Mouse (Mus musculus): ENCODE data around the gene Ring1. TPM values are rescaled to one million over a fixed set of nuclear protein-coding genes. Genes with fewer than 3 reads are reported as not detected.
A peak's percentile ranks its signal among the peaks of the same experiment; 100 is the strongest.

Gene Ring1
- total RNA-seq, 2 experiments from 2014 or later: 11.6 to 12.8 TPM

DNA sequence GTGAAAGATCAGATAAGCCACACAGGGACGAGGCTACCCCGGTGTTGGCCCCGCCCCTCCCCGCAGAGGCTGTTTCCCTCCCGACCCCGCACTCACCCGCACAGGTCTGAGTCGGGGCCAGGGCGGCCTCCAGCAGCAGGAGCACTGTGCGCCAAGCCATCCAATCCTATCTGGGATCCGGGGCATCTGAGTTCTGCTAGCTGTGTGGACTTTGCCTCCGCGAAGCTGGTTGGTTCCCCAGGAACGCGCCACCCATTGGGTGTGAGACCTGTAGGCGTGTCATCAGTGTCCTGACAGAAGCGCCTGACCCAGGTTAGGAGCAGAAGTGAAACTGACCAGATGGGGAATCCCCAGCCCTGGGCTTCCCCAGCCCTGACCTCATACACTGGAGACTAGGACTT, 45.8 kb downstream of the Ring1 start:
- peak overlapping the region; percentile 90 for H3K27ac ChIP-seq
- intact Hi-C loops (cut with DNase I): no loop called here
- TF ChIP-seq CTCF (IDR thresholded peaks at IDR 0.05): no peak
- peak overlapping the region; percentile 85 for H3K4me3 ChIP-seq
- peak; percentile 88 for DNase-seq

DNA sequence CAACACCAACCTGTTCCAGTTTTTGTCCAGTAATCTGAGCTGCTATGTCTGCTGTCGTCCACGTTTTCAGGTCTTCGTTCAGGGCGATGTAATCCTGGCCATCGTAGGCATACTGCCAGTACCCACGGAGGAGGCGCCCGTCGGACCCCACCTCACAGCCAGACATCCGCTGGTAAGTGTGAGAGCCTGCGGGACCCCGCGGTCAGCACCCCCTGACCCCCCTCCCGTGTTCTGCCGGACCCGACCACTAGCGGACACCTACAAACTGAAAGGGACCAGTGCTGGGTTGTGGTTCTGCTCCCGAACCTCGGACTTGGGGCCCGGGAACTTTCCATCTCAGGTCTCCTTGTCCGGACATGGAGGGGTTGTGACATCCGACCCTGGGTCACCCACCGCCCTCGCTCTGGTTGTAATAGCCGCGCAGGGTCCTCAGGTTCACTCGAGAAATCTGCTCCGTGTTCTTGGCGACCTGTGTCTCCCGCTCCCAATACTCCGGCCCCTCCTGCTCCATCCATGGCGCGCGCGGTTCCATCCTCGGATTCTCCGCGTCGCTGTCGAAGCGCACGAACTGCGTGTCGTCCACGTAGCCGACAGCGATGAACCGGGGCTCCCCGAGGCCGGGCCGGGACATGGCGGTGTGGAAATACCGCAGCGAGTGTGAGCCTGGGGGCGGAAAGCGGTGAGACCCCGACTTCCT, 46.5 kb downstream of the Ring1 start:
- no peak for DNase-seq
- peak overlapping the region; percentile 85 for H3K4me3 ChIP-seq
- TF ChIP-seq CTCF (IDR thresholded peaks at IDR 0.05): no peak
- intact Hi-C loops (cut with DNase I): no loop called here
- peak overlapping the region; percentile 90 for H3K27ac ChIP-seq

DNA sequence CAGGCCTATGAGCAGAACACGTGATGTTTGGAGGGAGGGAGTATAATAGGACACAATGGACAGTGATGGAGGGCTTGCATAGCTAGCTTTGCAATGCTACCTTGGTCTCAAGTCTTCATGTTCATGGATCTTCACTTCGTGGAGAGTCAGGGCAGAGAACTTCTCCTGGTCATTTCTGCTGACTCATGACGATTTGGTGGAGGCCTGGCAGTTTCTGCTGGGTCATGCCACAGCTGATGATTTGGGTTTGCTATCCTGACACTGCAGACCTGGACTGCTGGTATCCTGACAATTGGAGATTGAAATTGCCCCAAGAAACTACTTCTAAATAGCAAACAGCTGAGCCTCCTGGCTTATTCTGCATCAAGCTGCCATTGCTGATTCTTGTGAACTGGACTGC, 50.9 kb downstream of the Ring1 start:
- no peak for DNase-seq
- no peak for TF ChIP-seq CTCF (IDR thresholded peaks at IDR 0.05)
- H3K4me3 ChIP-seq: no peak overlapping the region
- intact Hi-C loops (cut with DNase I): no loop called here
- no peak overlapping the region for H3K27ac ChIP-seq

DNA sequence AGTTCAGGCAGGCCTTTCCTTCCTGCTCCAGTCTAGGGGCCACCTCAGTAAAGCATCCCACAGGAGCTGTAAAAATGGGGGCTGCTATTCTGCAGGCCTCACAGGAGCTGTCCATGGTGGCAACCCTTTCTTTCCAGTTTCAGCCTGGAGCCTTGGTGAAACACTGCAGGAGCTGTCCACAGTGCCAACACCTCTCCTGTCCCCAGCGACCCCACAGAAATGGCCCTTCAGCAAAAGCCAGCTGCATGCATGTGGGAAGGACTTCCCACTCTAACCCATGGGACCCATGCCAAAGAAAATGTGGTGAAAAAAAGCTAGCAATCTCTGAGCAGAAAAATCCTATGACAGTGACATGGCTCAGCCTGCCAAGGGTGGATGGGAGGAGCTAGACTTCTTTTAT, 51.8 kb downstream of the Ring1 start:
- no peak for DNase-seq
- H3K27ac ChIP-seq: no peak overlapping the region
- intact Hi-C loops (cut with DNase I): no loop called here
- H3K4me3 ChIP-seq: no peak overlapping the region
- TF ChIP-seq CTCF (IDR thresholded peaks at IDR 0.05): no peak

Small RNAs within 50 kb of the gene (microRNA-seq; reads per million reads assigned to microRNA genes)
- not detected for gene Mir219a-1
- not detected for gene Mir219c

Other genes starting within 250 kb of the Ring1 start
- 1 to 10 TPM; 1.4 to 5.9 TPM for gene Angptl4, start 242.8 kb downstream of the Ring1 start, total RNA-seq (2021)
- 10 to 100 TPM; 15.7 to 24.5 TPM for gene Kank3, start 214.2 kb downstream of the Ring1 start, total RNA-seq (2021)
- 100 to 1,000 TPM; 541 to 640 TPM for gene Rps28, start 200.1 kb downstream of the Ring1 start, total RNA-seq (2021)
- gene Ndufa7, start 200.1 kb downstream of the Ring1 start, total RNA-seq (2021): 100 to 1,000 TPM; 351 to 407 TPM
- 10 to 100 TPM; 13.8 to 16.1 TPM for gene Cd320, start 181.6 kb downstream of the Ring1 start, total RNA-seq (2021)
- gene Gm7029, start 150.8 kb downstream of the Ring1 start, total RNA-seq (2021): not detected
- gene Kifc1, start 134.0 kb downstream of the Ring1 start, total RNA-seq (2021): under 1 TPM; 0.23 to 0.33 TPM
- not detected for gene Platr17, start 119.5 kb downstream of the Ring1 start, total RNA-seq (2021)
- 10 to 100 TPM; 13.3 to 13.9 TPM for gene Daxx, start 115.3 kb downstream of the Ring1 start, total RNA-seq (2021)
- gene Tapbp, start 108.8 kb downstream of the Ring1 start, total RNA-seq (2021): 10 to 100 TPM; 34.0 to 44.4 TPM
- gene Zbtb22, start 108.8 kb downstream of the Ring1 start, total RNA-seq (2021): 10 to 100 TPM; 14.5 to 14.8 TPM
- gene Rgl2, start 95.1 kb downstream of the Ring1 start, total RNA-seq (2021): 10 to 100 TPM; 31.4 to 34.0 TPM
- gene Pfdn6, start 84.3 kb downstream of the Ring1 start, total RNA-seq (2021): 10 to 100 TPM; 51.2 to 67.6 TPM
- gene Wdr46, start 84.0 kb downstream of the Ring1 start, total RNA-seq (2021): 1 to 10 TPM; 8.6 to 8.8 TPM
- 1 to 10 TPM; 1.3 to 1.4 TPM for gene B3galt4, start 73.2 kb downstream of the Ring1 start, total RNA-seq (2021)
- 10 to 100 TPM; 31.7 to 33.4 TPM for gene Vps52, start 68.9 kb downstream of the Ring1 start, total RNA-seq (2021)
- 100 to 1,000 TPM; 364 to 443 TPM for gene Rps18, start 68.7 kb downstream of the Ring1 start, total RNA-seq (2021)
- 10 to 100 TPM; 28.2 to 41.1 TPM for gene H2-K1, start 24.3 kb downstream of the Ring1 start, total RNA-seq (2021)
- 10 to 100 TPM; 69.9 to 82.3 TPM for gene H2-Ke6, start 3.4 kb upstream of the Ring1 start, total RNA-seq (2021)
- 10 to 100 TPM; 44.6 to 49.5 TPM for gene Slc39a7, start 7.0 kb upstream of the Ring1 start, total RNA-seq (2021)
- 10 to 100 TPM; 40.5 to 41.7 TPM for gene Rxrb, start 7.1 kb upstream of the Ring1 start, total RNA-seq (2021)
- gene Col11a2, start 14.8 kb upstream of the Ring1 start, total RNA-seq (2021): 1 to 10 TPM; 3.0 to 9.6 TPM
- gene H2-Oa, start 67.7 kb upstream of the Ring1 start, total RNA-seq (2021): not detected
- gene H2-DMa, start 94.9 kb upstream of the Ring1 start, total RNA-seq (2021): 1 to 10 TPM; 3.0 to 3.1 TPM
- gene Brd2, start 98.0 kb upstream of the Ring1 start, total RNA-seq (2021): 10 to 100 TPM; 70.3 to 88.9 TPM
- gene H2-DMb2, start 118.6 kb upstream of the Ring1 start, total RNA-seq (2021): under 1 TPM; 0.46 to 0.47 TPM
- under 1 TPM; 0.38 to 0.61 TPM for gene H2-DMb1, start 128.4 kb upstream of the Ring1 start, total RNA-seq (2021)
- 1 to 10 TPM in 1 of 2 experiments, under 1 TPM in 1; 0.74 to 1.5 TPM for gene Tap1, start 162.9 kb upstream of the Ring1 start, total RNA-seq (2021)
- gene Psmb9, start 163.1 kb upstream of the Ring1 start, total RNA-seq (2021): 1 to 10 TPM; 1.4 to 1.7 TPM
- gene Psmb8, start 173.0 kb upstream of the Ring1 start, total RNA-seq (2021): 1 to 10 TPM; 2.2 to 3.4 TPM
- 1 to 10 TPM; 4.9 to 7.5 TPM for gene Tap2, start 178.8 kb upstream of the Ring1 start, total RNA-seq (2021)
- gene H2-Ob, start 214.2 kb upstream of the Ring1 start, total RNA-seq (2021): under 1 TPM in 1 of 2 experiments, not detected in 1; 0.11 TPM
- 1 to 10 TPM; 3.1 to 4.7 TPM for gene H2-Ab1, start 233.0 kb upstream of the Ring1 start, total RNA-seq (2021)

All from gastrocnemius, adult 2 months (tissue).